9 mouse cellular contexts compared by ENCODE assay signal in genomic region chr19:46507181-46507581, GRCm38 (mm10). TPM values are rescaled to one million over a fixed set of nuclear protein-coding genes. Genes with fewer than 3 reads are reported as not detected.
A peak's percentile ranks its signal among the peaks of the same experiment; 100 is the strongest.
DNase-seq lines count a peak whose midpoint lies in the region; ATAC-seq lines count a peak whose summit lies in the region.
"Had no signal": no experiment of that assay in that cellular context is flagged by ENCODE, and none has a peak within 500 bp of the region (broad histone marks: within the 10 kb centered on the region; RNA-seq: fewer than 3 reads in every experiment).

No protein-coding gene starts in this region.

- DNase-seq in adrenal gland, postnatal 14 days = peak; percentile 9
- no peak for DNase-seq in adrenal gland, postnatal 10 days
- no peak for DNase-seq in lung, adult 18-20 months
- no peak for DNase-seq in cerebellum, adult 11-12 months
- DNase-seq in layer of hippocampus, adult 8-10 months (ENCODE audit: low spot score in 2 of 2) = no peak

- peaks cover 28% of the 10 kb centered on the region for H3K36me3 ChIP-seq in lung, embryonic 16.5 days (ENCODE audit: control insufficient read depth, insufficient read depth, low read length)
- peaks cover 65% of the 10 kb centered on the region for H3K36me3 ChIP-seq in limb, embryonic 13.5 days
- H3K36me3 ChIP-seq in stomach, embryonic 14.5 days (ENCODE audit: control insufficient read depth, insufficient read depth, low read length) = peaks cover 47% of the 10 kb centered on the region

- WGBS in lung, embryonic 16.5 days = 73% methylated on average over 8 of the region's 8 CpGs
- 69% methylated on average over 8 of the region's 8 CpGs for WGBS in limb, embryonic 13.5 days
- 75% methylated on average over 8 of the region's 8 CpGs for WGBS in stomach, embryonic 14.5 days

- no peaks in the 10 kb centered on the region for H3K27me3 ChIP-seq in lung, embryonic 16.5 days (ENCODE audit: control insufficient read depth, insufficient read depth, low read depth, low read length)
- H3K27me3 ChIP-seq in limb, embryonic 13.5 days = no peaks in the 10 kb centered on the region
- no peaks in the 10 kb centered on the region for H3K27me3 ChIP-seq in stomach, embryonic 14.5 days (ENCODE audit: control insufficient read depth, insufficient read depth, low read length)

- no peak for ATAC-seq in lung, embryonic 16.5 days (ENCODE audit: low read depth)
- no peak for ATAC-seq in limb, embryonic 13.5 days (ENCODE audit: low FRiP score, low read depth)
- ATAC-seq in stomach, embryonic 14.5 days (ENCODE audit: insufficient number of reproducible peaks, insufficient read depth, low FRiP score, low read depth) = no peak

- peak overlapping the region; percentile 96 for H3K4me2 ChIP-seq in lung, embryonic 16.5 days (ENCODE audit: low read depth, low read length)
- H3K4me2 ChIP-seq in limb, embryonic 13.5 days (replicated peaks) = 0 out of 2 replicates have a peak overlapping the region, but pooled peaks have one; percentile 4
- no peak overlapping the region for H3K4me2 ChIP-seq in stomach, embryonic 14.5 days (replicated peaks; ENCODE audit: low read depth, low read length)

- peak overlapping the region; percentile 100 for H3K27ac ChIP-seq in lung, embryonic 16.5 days (ENCODE audit: low read length)
- H3K27ac ChIP-seq in limb, embryonic 13.5 days = no peak overlapping the region; the same call in 1 of the 2 replicates
- H3K27ac ChIP-seq in stomach, embryonic 14.5 days (ENCODE audit: low read length) = peak overlapping the region; percentile 33; the same call in 1 of the 2 replicates
- H3K27ac ChIP-seq: liver, embryonic 14.5 days had no signal

- no peaks in the 10 kb centered on the region for H3K9me3 ChIP-seq in lung, embryonic 16.5 days (ENCODE audit: control insufficient read depth, low read length)
- H3K9me3 ChIP-seq in limb, embryonic 13.5 days = no peaks in the 10 kb centered on the region
- H3K9me3 ChIP-seq in stomach, embryonic 14.5 days (ENCODE audit: control insufficient read depth, low read depth, low read length) = no peaks in the 10 kb centered on the region

- peaks cover 73% of the 10 kb centered on the region for H3K4me1 ChIP-seq in lung, embryonic 16.5 days (replicated peaks; ENCODE audit: control insufficient read depth, insufficient read depth, low read length)
- peaks cover 81% of the 10 kb centered on the region for H3K4me1 ChIP-seq in limb, embryonic 13.5 days
- peaks cover 62% of the 10 kb centered on the region for H3K4me1 ChIP-seq in stomach, embryonic 14.5 days (ENCODE audit: control insufficient read depth, insufficient read depth, low read length)

- no peak overlapping the region; the same call in 1 of the 2 replicates for H3K4me3 ChIP-seq in lung, embryonic 16.5 days (ENCODE audit: low read length)
- no peak overlapping the region for H3K4me3 ChIP-seq in limb, embryonic 13.5 days
- H3K4me3 ChIP-seq in stomach, embryonic 14.5 days (ENCODE audit: low read depth, low read length) = no peak overlapping the region

- H3K9ac ChIP-seq in lung, embryonic 16.5 days (ENCODE audit: low read length) = peak overlapping the region; percentile 99
- peak overlapping the region; percentile 40 for H3K9ac ChIP-seq in limb, embryonic 13.5 days
- no peak overlapping the region for H3K9ac ChIP-seq in stomach, embryonic 14.5 days (replicated peaks; ENCODE audit: low read depth, low read length)
- H3K9ac ChIP-seq: liver, embryonic 14.5 days had no signal

RNA-seq across cellular contexts. Expression of gene Trim8, which starts 5.7 kb away (rescaled TPM):
- total RNA-seq in adrenal gland, postnatal 14 days (2021) = 39.3 and 44.9 TPM in 2 replicates
- total RNA-seq in adrenal gland, postnatal 10 days (2021) = 10 to 100 TPM; 37.9 to 41.6 TPM
- polyA plus RNA-seq in lung, embryonic 16.5 days (2015; fragmentation: Nextera tagmentation; extraction: Ambion mirVana) = 22.4 and 24.9 TPM in 2 replicates
- 13.6 and 14.2 TPM in 2 replicates for polyA plus RNA-seq in limb, embryonic 13.5 days (2015; fragmentation: Nextera tagmentation; extraction: Ambion mirVana)
- polyA plus RNA-seq in stomach, embryonic 14.5 days (2014; fragmentation: Nextera tagmentation; extraction: Ambion mirVana) = 22.3 and 23.5 TPM in 2 replicates
- total RNA-seq in layer of hippocampus, adult 8-10 months (2022) = 10 to 100 TPM; 91.0 to 98.4 (median 93.7) TPM
